Mouse (Mus musculus) spleen, adult 2 months (tissue): ENCODE data around the gene Polr2e. TPM values are rescaled to one million over a fixed set of nuclear protein-coding genes. Genes with fewer than 3 reads are reported as not detected.

ENCODE experiments used
- DNase-seq, 2 experiments: peaks; one replicate each; pipeline versions ENCODE4 v3.0.0 to v3.0.0-alpha.2; 2012 to 2021; ENCODE audit warnings: low spot score in 2 of 2, low read depth in 1 of 2
- H3K27ac ChIP-seq: fragments of 200-500 bp; 2 replicates; pipeline ENCODE4 v1.5.1; 2012; ENCODE audit warnings: low read length, inconsistent platforms; ENCODE audit not compliant: insufficient read depth
- H3K27me3 ChIP-seq: fragments of 200-500 bp; 2 replicates; pipeline ENCODE4 v1.6.1; 2012; ENCODE audit warnings: mild to moderate bottlenecking, moderate library complexity, low read length, inconsistent platforms; ENCODE audit not compliant: control insufficient read depth, insufficient read depth
- H3K36me3 ChIP-seq: fragments of 200-500 bp; 2 replicates; pipeline ENCODE4 v1.6.1; 2012; ENCODE audit warnings: mild to moderate bottlenecking, low read length, inconsistent platforms; ENCODE audit not compliant: control insufficient read depth, insufficient read depth
- H3K4me1 ChIP-seq: fragments of 200-500 bp; 2 replicates; pipeline ENCODE4 v1.6.1; 2011; ENCODE audit warnings: inconsistent platforms; ENCODE audit not compliant: control insufficient read depth, insufficient read depth, insufficient read length
- H3K4me3 ChIP-seq: fragments of 200-500 bp; 2 replicates; pipeline ENCODE4 v1.5.1; 2011; ENCODE audit warnings: mild to moderate bottlenecking, inconsistent platforms; ENCODE audit not compliant: insufficient read depth, insufficient read length; ENCODE audit errors: extremely low read depth
- CTCF ChIP-seq: fragments of 200-500 bp; IDR thresholded peaks from 2 replicates; pipeline ENCODE4 v1.5.1; 2011; ENCODE audit warnings: mild to moderate bottlenecking, inconsistent platforms; ENCODE audit not compliant: insufficient read depth, insufficient read length, insufficient replicate concordance; ENCODE audit errors: extremely low read depth
- POLR2A ChIP-seq: fragments of 200-500 bp; IDR thresholded peaks from 2 replicates; pipeline ENCODE4 v1.6.1; 2011; ENCODE audit warnings: low read depth, low read length, inconsistent platforms
- WGBS: fragments of 180-500 bp; shearing (Covaris S2); methylation state at CpG from one replicate; pipeline ENCODE4 v1.1.7; 2018; 5-methylcytosine and 5-hydroxymethylcytosine counted together
- polyA plus RNA-seq: library from polyadenylated mRNA; depleted of rRNA; stranded (reverse); fragments of >200 nt; gene quantifications from 2 replicates; pipeline ENCODE4 v1.2.3, GENCODE M21; 2012

The Polr2e gene
- polyA plus RNA-seq, 1 experiment: 139 TPM

- TF ChIP-seq POLR2A (no peak), CTCF (peak; percentile 66; the same call in 1 of the 2 replicates)
- H3K4me1 ChIP-seq: peaks cover 13% of the 10 kb centered on the region
- no peak overlapping the region for H3K4me3 ChIP-seq
- H3K36me3 ChIP-seq: peaks cover 31% of the 10 kb centered on the region
- peak overlapping the region; percentile 9; the same call in 1 of the 2 replicates for H3K27ac ChIP-seq
- peak in 1 of 2 experiments; percentile 59 for DNase-seq
- no peaks in the 10 kb centered on the region for H3K27me3 ChIP-seq
- WGBS: 76% methylated on average over 28 of the region's 28 CpGs
Measured at GRCm38 (mm10) chr10:80014484-80015290, 24.9 kb downstream of the Polr2e start.

GRCm38 (mm10) chr10:80013609-80014008 is 26.0 kb downstream of the Polr2e start:
- peaks cover 26% of the 10 kb centered on the region for H3K36me3 ChIP-seq
- WGBS: 95% methylated on average over 25 of the region's 25 CpGs
- H3K27ac ChIP-seq: no peak overlapping the region
- peaks cover 9% of the 10 kb centered on the region for H3K4me1 ChIP-seq
- no peak overlapping the region for H3K4me3 ChIP-seq
- H3K27me3 ChIP-seq: no peaks in the 10 kb centered on the region
- TF ChIP-seq POLR2A (no peak), CTCF (no peak)
- DNase-seq: no peak

GRCm38 (mm10) chr10:80011740-80012139 is 27.9 kb downstream of the Polr2e start:
- no peak overlapping the region for H3K27ac ChIP-seq
- DNase-seq: no peak
- H3K27me3 ChIP-seq: no peaks in the 10 kb centered on the region
- no peak for TF ChIP-seq CTCF
- TF ChIP-seq POLR2A: no peak
- H3K36me3 ChIP-seq: peaks cover 33% of the 10 kb centered on the region
- H3K4me1 ChIP-seq: peaks cover 9% of the 10 kb centered on the region
- no peak overlapping the region for H3K4me3 ChIP-seq
- WGBS: 97% methylated on average over 6 of the region's 6 CpGs

- H3K36me3 ChIP-seq: peaks cover 29% of the 10 kb centered on the region
- H3K4me1 ChIP-seq: no peaks in the 10 kb centered on the region
Measured at GRCm38 (mm10) chr10:80004233-80004705, 35.3 kb downstream of the Polr2e start.

GRCm38 (mm10) chr10:80003374-80004232 is 36.0 kb downstream of the Polr2e start:
- Histone ChIP-seq H3K27ac (no peak overlapping the region), H3K4me3 (no peak overlapping the region), H3K36me3 (peaks cover 28% of the 10 kb centered on the region), H3K4me1 (no peaks in the 10 kb centered on the region), H3K27me3 (no peaks in the 10 kb centered on the region)
- no peak for TF ChIP-seq CTCF
- TF ChIP-seq POLR2A: no peak
- DNase-seq: no peak
- 81% methylated on average over 9 of the region's 9 CpGs for WGBS

More at GRCm38 (mm10) chr10:80004233-80004705, 35.3 kb downstream of the Polr2e start:
- Histone ChIP-seq H3K27ac (no peak overlapping the region), H3K4me3 (no peak overlapping the region), H3K27me3 (no peaks in the 10 kb centered on the region)
- 85% methylated on average over 8 of the region's 8 CpGs for WGBS
- TF ChIP-seq CTCF (no peak), POLR2A (no peak)
- no peak for DNase-seq

GRCm38 (mm10) chr10:80002829-80003228 is 36.8 kb downstream of the Polr2e start:
- no peaks in the 10 kb centered on the region for H3K4me1 ChIP-seq
- TF ChIP-seq POLR2A (no peak), CTCF (no peak)
- H3K27ac ChIP-seq: no peak overlapping the region
- H3K27me3 ChIP-seq: no peaks in the 10 kb centered on the region
- H3K36me3 ChIP-seq: peaks cover 24% of the 10 kb centered on the region
- DNase-seq: no peak
- 93% methylated on average over 21 of the region's 21 CpGs for WGBS
- no peak overlapping the region for H3K4me3 ChIP-seq
